Mouse (Mus musculus) heart, postnatal 0 days (tissue): Measurements from ENCODE around the gene Tmem214.

ENCODE experiments used
- CTCF ChIP-seq: IDR thresholded peaks from 2 replicates; pipeline ENCODE4 v1.5.1; 2016; ENCODE audit warnings: antibody characterized with exemption, control low read depth, low read depth
- EP300 ChIP-seq: IDR thresholded peaks from 2 replicates; pipeline ENCODE4 v1.6.1; 2016; ENCODE audit warnings: antibody characterized with exemption, low read depth

DNA sequence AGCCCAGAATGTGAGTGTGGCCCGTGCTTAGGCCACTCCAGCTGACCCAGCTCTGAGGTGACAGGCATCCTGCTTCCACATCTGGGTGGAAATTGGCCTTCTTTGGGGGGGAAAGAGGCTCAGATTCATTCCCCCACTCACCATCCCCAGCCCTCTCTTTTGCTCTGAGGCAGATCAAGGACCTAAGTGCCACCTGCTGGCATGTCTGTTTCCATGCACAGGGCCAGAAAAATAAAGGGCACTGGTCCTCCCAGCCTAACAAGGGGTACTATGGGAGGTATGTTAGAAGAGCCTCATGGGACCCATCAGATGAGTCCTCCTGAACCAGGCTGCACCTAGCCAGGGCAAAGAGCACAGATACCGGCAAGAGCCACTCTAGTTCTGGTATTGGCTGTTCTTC is 11.7 kb upstream of the Tmem214 start:
- peak; percentile 46 for TF ChIP-seq CTCF
- TF ChIP-seq EP300, result no peak
